Mouse (Mus musculus) gastrocnemius, adult 18-20 months (tissue): ENCODE measurements around the gene Frmd4a. TPM values are rescaled to one million over a fixed set of nuclear protein-coding genes. Genes with fewer than 3 reads are reported as not detected.

Source experiments
- DNase-seq: peaks from one replicate; pipeline ENCODE4 v3.0.0; 2021; ENCODE audit warnings: low spot score
- total RNA-seq, 2 experiments: library from RNA; stranded (reverse); gene quantifications; 2 replicates each; pipeline ENCODE4 v1.2.3; 2021

Gene Frmd4a
- total RNA-seq, 2 experiments from 2014 or later, result 2.6 to 3.6 TPM

DNA sequence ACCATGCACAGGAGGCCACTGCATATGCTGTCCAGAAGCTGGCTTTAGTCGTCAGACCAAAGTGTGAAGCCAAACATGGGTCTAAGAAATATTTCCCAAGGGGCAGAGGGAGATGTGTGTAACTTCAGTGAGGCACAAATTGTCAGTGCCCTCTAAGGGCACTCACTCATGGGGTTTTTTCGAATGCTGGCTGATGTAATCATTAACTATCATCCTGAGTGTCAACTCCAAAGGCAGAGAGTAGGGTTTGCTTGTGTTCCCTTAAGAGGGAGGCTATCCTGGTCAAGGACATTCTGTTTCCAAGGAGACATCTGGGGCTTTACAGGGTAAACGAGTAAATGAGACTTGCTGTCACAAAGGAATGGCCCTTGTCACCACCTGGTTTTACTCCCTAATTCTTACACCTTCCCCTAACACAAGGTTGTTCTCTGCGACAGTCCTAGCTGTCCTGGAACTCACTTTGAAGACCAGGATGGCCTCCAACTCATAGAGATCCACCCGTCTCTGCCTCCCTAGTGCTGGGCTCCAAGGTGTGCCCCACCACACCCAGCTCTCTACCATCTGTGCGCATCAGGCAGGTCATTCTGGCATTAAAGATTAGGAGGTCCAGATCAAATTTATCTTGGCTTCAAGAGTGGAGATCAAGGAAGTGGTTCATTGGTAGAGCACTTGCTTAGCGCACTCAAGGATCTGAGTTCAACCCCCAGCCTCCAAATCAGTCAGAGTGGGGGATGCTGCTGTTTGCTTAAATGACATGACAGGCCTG lies 555.2 kb downstream of the Frmd4a start:
- no peak for DNase-seq

DNA sequence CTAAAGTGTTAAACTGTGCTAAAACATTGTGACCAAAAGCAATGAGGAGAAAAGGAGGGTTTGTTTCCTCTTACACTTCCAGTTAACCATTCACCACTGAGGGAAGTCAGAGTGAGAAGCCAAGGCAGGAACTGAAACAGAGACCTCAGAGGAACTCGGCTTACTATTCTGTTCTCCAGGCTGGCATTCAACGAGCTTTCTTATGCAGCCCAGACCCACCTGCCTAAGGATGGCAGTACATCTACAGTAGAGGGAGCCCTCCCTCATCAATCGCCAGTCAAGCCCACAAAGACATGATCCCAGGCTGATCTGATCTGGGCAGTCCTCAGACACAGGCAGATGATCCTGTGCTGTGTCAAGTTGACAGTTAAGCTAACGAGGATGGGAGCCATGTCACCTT lies 555.9 kb downstream of the Frmd4a start:
- DNase-seq, result no peak

GRCm38 (mm10) chr2:4574251-4574650 lies 556.7 kb downstream of the Frmd4a start:
- DNase-seq, result no peak

- no peak for DNase-seq
Measured at GRCm38 (mm10) chr2:4575163-4575562, 557.6 kb downstream of the Frmd4a start.

DNA sequence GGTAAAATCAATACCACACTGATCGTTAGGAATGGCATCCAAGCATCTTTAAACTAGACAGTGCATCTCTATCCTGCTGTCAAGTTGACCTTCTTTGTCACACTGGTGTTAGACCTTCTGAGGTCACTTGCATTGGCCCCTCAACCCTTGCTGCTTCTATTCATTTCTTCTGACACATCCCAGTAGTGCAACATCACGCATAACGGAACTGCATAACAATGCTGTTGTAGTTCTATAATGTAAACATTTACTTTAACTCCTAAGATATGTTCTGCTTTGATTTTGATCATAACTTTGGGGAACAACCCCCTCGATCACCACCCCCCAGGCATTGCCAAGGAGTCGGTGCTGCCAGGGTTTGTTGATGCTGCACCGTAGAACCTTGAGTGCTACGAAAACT lies 558.5 kb downstream of the Frmd4a start:
- no peak for DNase-seq

DNA sequence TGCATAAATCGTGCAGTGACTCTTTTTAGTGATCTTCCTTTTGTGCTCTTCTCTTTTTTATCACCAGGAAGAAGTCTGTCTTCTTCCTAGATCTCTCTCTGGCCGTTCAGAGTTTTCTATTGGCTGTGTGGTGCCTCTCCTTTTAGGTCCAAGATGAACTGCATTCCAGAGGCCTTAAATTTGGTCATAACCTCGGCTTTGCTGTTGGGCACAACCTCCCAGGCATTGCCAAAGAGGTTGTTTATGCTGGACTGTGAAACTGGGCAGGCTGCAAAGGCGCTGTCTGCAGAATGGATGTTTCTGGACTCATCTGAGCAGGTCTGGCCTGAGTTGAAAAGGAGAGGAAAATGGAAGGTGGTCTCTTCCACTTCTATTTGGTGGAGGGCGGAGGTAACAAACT lies 560.8 kb downstream of the Frmd4a start:
- DNase-seq, result no peak

DNA sequence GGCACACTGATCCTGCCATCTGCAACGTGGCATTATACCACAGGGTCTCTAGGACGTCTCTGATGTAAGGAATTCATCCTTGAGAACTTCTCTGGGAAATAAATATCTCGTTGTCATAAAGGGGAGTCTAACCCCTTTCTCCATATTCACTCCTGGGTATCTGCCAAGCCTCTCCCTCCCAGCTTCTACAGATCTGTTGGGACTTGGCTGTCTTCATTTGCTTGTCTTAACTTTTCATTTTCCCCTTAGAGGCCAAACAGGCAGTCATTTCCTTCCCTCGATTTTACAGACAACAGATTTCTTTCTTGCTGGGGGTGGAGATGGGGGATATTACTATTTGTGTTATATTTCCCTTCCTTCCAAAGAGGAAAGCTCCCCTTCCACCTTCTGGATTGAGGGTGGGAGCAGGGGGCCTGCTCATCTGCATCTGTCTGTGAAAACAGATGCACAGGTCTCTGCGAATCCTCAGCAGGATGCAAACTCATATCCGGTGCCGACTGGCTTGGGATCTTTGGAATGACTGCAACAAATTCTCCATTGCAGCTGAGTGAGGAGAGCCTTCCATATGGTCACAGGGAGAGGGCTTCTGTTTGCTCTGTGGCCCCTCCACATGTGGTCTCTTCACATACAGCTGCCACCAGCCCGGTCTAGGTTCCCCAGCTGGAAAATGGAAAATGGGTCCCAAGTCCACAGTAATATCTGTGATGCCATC lies 562.0 kb downstream of the Frmd4a start:
- DNase-seq, result no peak

GRCm38 (mm10) chr2:4580666-4581065 lies 563.1 kb downstream of the Frmd4a start:
- DNase-seq, result no peak

- no peak for DNase-seq
Measured at GRCm38 (mm10) chr2:4582930-4583329, 565.4 kb downstream of the Frmd4a start.

DNA sequence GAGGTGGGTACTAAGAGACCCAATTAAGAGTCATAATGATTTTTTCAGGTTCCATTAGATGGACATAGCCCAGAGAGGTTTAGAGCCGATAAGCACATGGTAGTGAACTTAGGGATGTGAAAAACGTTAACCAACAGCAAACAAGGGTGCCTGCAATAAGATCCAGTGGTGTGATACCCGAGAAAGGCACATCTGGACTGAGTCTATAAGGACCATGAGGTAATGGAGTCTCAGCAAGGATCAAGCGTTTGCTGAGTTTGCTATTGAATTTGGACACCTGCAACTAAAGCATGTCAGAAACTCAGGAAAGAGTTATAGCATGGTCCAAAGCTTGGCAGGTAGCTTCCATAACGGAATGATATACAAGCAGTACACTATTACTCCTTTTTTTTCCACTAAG lies 566.7 kb downstream of the Frmd4a start:
- no peak for DNase-seq

- peak; percentile 43 for DNase-seq
Measured at GRCm38 (mm10) chr2:4586245-4586644, 568.7 kb downstream of the Frmd4a start.

- no peak for DNase-seq
Measured at GRCm38 (mm10) chr2:4587685-4588409, 570.3 kb downstream of the Frmd4a start.

- no peak for DNase-seq
Measured at GRCm38 (mm10) chr2:4591647-4592046, 574.1 kb downstream of the Frmd4a start.

GRCm38 (mm10) chr2:4592666-4593065 lies 575.1 kb downstream of the Frmd4a start:
- no peak for DNase-seq

GRCm38 (mm10) chr2:4593433-4593832 lies 575.9 kb downstream of the Frmd4a start:
- peak; percentile 70 for DNase-seq

- no peak for DNase-seq
Measured at GRCm38 (mm10) chr2:4593878-4594387, 576.4 kb downstream of the Frmd4a start.

DNA sequence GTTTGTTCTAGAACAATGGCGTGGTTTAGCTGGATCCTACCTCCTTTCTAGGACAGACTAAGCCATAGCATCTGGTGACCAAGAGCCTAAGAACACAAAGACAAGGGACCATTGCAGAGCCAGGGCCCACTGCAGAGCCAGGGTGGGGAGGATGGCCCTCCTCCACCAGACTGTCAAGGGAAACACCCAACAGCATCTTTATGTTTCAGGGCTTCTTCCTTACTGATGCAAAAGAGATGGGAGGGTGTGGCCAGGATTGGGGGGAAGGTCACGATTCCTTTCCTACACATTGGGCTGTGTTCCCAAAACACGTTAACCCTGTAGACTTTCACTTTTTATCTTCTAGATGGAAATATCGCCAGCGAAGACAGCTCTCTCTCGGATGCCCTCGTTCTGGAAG lies 579.5 kb downstream of the Frmd4a start:
- DNase-seq, result no peak

DNA sequence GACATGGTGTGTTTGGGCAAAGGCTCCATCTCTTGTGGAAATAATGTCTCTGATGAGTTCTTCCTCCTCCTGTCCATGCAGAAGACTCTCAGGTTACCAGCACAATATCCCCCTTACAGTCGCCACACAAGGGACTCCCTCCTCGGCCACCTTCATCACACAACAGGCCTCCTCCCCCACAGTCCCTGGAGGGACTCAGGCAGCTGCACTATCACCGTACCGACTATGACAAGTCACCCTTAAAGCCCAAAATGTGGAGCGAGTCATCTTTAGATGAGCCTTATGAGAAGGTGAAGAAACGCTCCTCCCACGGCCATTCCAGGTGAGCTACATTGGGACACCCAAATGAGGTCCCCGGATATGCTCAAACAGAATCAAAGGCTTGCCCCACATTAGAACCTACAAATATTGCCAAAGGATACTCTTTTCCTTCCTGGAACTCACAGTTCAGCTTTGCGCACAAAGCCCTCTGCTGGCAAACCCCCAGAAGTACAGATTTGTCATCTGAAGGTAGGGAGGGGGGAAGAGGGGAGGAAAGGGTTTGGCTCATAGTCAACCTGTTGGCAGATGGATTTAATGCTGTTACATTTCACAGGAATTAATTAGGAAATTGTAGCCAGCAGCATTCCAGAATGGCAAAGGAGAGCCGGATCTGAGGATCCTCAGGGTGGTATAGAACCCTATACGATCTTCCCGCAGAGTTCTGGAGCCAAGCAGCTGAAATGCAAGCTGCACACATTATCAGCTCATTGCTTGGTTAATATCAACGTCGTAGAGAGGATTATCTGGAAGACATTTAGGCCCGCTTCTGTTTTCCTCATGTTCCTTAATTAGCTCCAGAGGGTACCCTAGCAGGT lies 583.7 kb downstream of the Frmd4a start:
- peak; percentile 65 for DNase-seq

GRCm38 (mm10) chr2:4603361-4603945 lies 585.9 kb downstream of the Frmd4a start:
- no peak for DNase-seq

DNA sequence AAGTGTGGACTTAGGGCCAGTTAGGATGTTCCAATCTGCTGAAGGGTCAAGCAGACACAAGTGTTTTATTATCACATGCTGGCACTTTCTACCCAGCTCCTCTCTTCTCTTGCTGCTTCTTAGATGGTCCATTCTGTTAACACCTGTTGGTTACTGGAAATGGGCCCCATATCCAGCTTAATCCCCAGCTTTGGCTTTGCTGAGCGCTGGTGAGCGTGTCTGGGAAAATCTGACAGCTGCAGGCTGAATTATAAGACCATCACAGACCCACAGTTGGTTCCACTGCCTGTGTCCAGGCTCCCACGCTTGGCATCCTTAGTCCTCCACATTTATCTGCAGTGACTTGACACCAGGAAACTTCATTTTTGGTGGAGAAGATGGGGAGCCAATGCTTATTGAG lies 589.0 kb downstream of the Frmd4a start:
- DNase-seq, result no peak

- DNase-seq, result no peak
Measured at GRCm38 (mm10) chr2:4608253-4608652, 590.7 kb downstream of the Frmd4a start.
